Mouse (Mus musculus) thymus, adult 2 months (tissue): ENCODE measurements at regions not wholly inside any gene's neighbourhood (a gene's known extent, or its start where the extent isn't known, plus 50 kb on each side); places are given as distances from the start of the nearest gene placed in this dataset.

Experiments
- CTCF ChIP-seq: fragments of 200-500 bp; IDR thresholded peaks from 2 replicates; pipeline ENCODE4 v1.5.1; 2012; ENCODE audit warnings: mild to moderate bottlenecking, control low read depth, low read length, moderate library complexity, borderline replicate concordance; ENCODE audit not compliant: control insufficient read depth, poor library complexity, insufficient read depth; ENCODE audit errors: extremely low read depth
- POLR2A ChIP-seq: fragments of 200-500 bp; IDR thresholded peaks from 2 replicates; pipeline ENCODE4 v1.6.1; 2012; ENCODE audit warnings: mild to moderate bottlenecking, low read length, control low read depth, moderate library complexity; ENCODE audit not compliant: control insufficient read depth, poor library complexity, insufficient read depth; ENCODE audit errors: extremely low read depth

DNA sequence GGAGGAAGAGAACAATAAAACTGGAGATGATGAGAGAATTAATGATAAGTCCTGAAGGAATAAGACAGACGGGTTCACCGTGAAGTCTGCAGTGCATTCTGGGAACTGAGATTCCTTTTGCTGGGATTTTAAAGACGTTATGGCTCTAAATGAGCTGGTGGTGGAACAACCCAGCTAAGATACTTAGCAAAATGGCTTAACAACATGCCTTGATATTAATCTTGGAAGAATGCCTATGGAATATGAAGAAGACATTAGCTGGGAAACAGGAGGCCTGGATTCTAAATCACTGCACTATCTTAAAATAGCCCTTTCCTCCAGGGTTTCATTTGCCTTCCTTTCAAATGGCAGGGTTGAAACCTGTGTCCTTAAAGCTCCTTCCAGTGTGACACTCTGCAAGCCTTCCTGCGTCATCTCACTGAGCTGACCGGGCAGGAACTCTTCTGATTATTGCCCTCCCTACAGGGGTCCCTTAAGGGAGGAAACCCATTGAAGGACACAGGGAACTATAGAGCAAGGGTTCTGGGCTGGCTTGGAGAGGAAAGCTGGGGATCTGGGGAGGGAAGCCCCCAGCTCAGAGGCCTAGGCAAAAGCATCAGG is 323.9 kb upstream of the Trib2 start:
- no peak for TF ChIP-seq CTCF
- TF ChIP-seq POLR2A, result no peak
